13 mouse cellular contexts compared by ENCODE assay signal in genomic region chr11:75558101-75558500, GRCm38 (mm10). TPM values are rescaled to one million over a fixed set of nuclear protein-coding genes. Genes with fewer than 3 reads are reported as not detected.
DNase-seq lines count a peak whose midpoint lies in the region; ATAC-seq and TF ChIP-seq lines count a peak whose summit lies in the region.
"Had no signal": no experiment of that assay in that cellular context is flagged by ENCODE, and none has a peak within 500 bp of the region (broad histone marks: within the 10 kb centered on the region; RNA-seq: fewer than 3 reads in every experiment).

No protein-coding gene starts in this region.

- no peaks in the 10 kb centered on the region for H3K36me3 ChIP-seq in heart, postnatal 0 days (replicated peaks; ENCODE audit: control insufficient read depth, insufficient read depth, low read length)
- H3K36me3 ChIP-seq: heart, embryonic 13.5 days; stomach, embryonic 15.5 days had no signal

- 76% methylated on average over 1 of the region's 1 CpGs for WGBS in heart, postnatal 0 days

- peak; percentile 12; the same call in 1 of the 2 replicates for TF ChIP-seq CTCF in heart, postnatal 0 days (IDR thresholded peaks at IDR 0.05; ENCODE audit: low read depth)

- TF ChIP-seq EP300 in heart, postnatal 0 days (IDR thresholded peaks at IDR 0.05; ENCODE audit: low read depth): no peak

- no peak overlapping the region for H3K4me2 ChIP-seq in heart, postnatal 0 days (ENCODE audit: low read depth, low read length)
- H3K4me2 ChIP-seq: heart, embryonic 13.5 days; stomach, embryonic 15.5 days had no signal

- H3K4me1 ChIP-seq in heart, postnatal 0 days (ENCODE audit: control insufficient read depth, insufficient read depth): no peaks in the 10 kb centered on the region

- no peaks in the 10 kb centered on the region for H3K27me3 ChIP-seq in heart, postnatal 0 days (ENCODE audit: control insufficient read depth, insufficient read depth, low read length)
- H3K27me3 ChIP-seq: stomach, embryonic 15.5 days had no signal

- intact Hi-C loops in heart, postnatal 25 days (cut with DNase I): no loop called here

- H3K4me3 ChIP-seq in heart, postnatal 0 days (ENCODE audit: low read depth, low read length): no peak overlapping the region
- H3K4me3 ChIP-seq: heart, embryonic 13.5 days; stomach, embryonic 15.5 days had no signal

- H3K9me3 ChIP-seq in heart, postnatal 0 days (replicated peaks; ENCODE audit: control insufficient read depth, low read length): no peaks in the 10 kb centered on the region
- H3K9me3 ChIP-seq: heart, embryonic 13.5 days; stomach, embryonic 15.5 days had no signal

- ATAC-seq in heart, postnatal 0 days (ENCODE audit: insufficient read depth, low read depth): no peak
- ATAC-seq in inflammation-experienced regulatory T-cells, adult 6 months: no peak

- H3K9ac ChIP-seq in heart, postnatal 0 days (replicated peaks; ENCODE audit: low read depth, low read length): no peak overlapping the region
- H3K9ac ChIP-seq: heart, embryonic 13.5 days; stomach, embryonic 15.5 days had no signal

- DNase-seq in heart, postnatal 0 days (ENCODE audit: low spot score): no peak
- no peak for DNase-seq in heart, postnatal 25 days (ENCODE audit: low spot score)
- DNase-seq in retina, embryonic 14.5 days (ENCODE audit: low spot score): peak; percentile 31
- DNase-seq in retina, postnatal 1 day: no peak
- DNase-seq in ZHBTc4 (ENCODE audit: low read depth, low spot score): peak; percentile 90
- DNase-seq in thymus, postnatal 36 days: peak; percentile 56 to 66
- DNase-seq in kidney, adult 8-10 months: no peak
- DNase-seq: cerebellum, adult 8-10 months; kidney, adult 9 months; lung, postnatal 14 days had no signal

- no peak overlapping the region for H3K27ac ChIP-seq in heart, postnatal 0 days (ENCODE audit: low read depth)
- H3K27ac ChIP-seq: heart, embryonic 13.5 days; stomach, embryonic 15.5 days had no signal

RNA-seq across cellular contexts. Expression of gene Slc43a2, which starts 26.6 kb away (rescaled TPM):
- 3.6 and 6.0 TPM in 2 replicates for total RNA-seq in heart, postnatal 0 days (2014; rRNA removed; ENCODE audit: low replicate concordance)
- 4.5 and 4.8 TPM in 2 replicates for polyA plus RNA-seq in heart, postnatal 0 days (2015; fragmentation: Nextera tagmentation; extraction: Ambion mirVana)
- total RNA-seq in heart, postnatal 25 days (2021): 10 to 100 TPM; 14.9 to 18.2 TPM
- polyA plus RNA-seq in inflammation-experienced regulatory T-cells, adult 6 months (2017; shearing (Covaris generic)): 10 to 100 TPM; 20.1 to 22.4 (median 21.6) TPM

RNA-seq across cellular contexts. Expression of gene Pitpna, which starts 29.8 kb away (rescaled TPM):
- total RNA-seq in heart, postnatal 0 days (2014; rRNA removed; ENCODE audit: low replicate concordance): 58.4 and 59.6 TPM in 2 replicates
- 74.0 and 76.8 TPM in 2 replicates for polyA plus RNA-seq in heart, postnatal 0 days (2015; fragmentation: Nextera tagmentation; extraction: Ambion mirVana)
- total RNA-seq in heart, postnatal 25 days (2021): 100 to 1,000 TPM; 108 to 115 TPM
- polyA plus RNA-seq in inflammation-experienced regulatory T-cells, adult 6 months (2017; shearing (Covaris generic)): 10 to 100 TPM; 30.5 to 50.5 (median 40.2) TPM

RNA-seq across cellular contexts. Expression of gene Scarf1, which starts 44.8 kb away (rescaled TPM):
- total RNA-seq in heart, postnatal 0 days (2014; rRNA removed; ENCODE audit: low replicate concordance): 20.2 and 21.6 TPM in 2 replicates
- 9.6 and 10.0 TPM in 2 replicates for polyA plus RNA-seq in heart, postnatal 0 days (2015; fragmentation: Nextera tagmentation; extraction: Ambion mirVana)
- 10 to 100 TPM in 1 of 2 experiments, 1 to 10 TPM in 1; 8.5 to 12.1 TPM for total RNA-seq in heart, postnatal 25 days (2021)
- polyA plus RNA-seq in inflammation-experienced regulatory T-cells, adult 6 months (2017; shearing (Covaris generic)): under 1 TPM; 0.18 to 0.93 (median 0.28) TPM

RNA-seq across cellular contexts. Expression of gene Rilp, which starts 48.2 kb away (rescaled TPM):
- 41.5 and 50.8 TPM in 2 replicates for total RNA-seq in heart, postnatal 0 days (2014; rRNA removed; ENCODE audit: low replicate concordance)
- polyA plus RNA-seq in heart, postnatal 0 days (2015; fragmentation: Nextera tagmentation; extraction: Ambion mirVana): 27.1 and 30.2 TPM in 2 replicates
- 10 to 100 TPM; 47.4 to 47.8 TPM for total RNA-seq in heart, postnatal 25 days (2021)
- polyA plus RNA-seq in inflammation-experienced regulatory T-cells, adult 6 months (2017; shearing (Covaris generic)): not detected

Comparison
In these comparisons a context has a peak if more than half of its experiments do, and no peak if none do; other contexts are left out.
1. DNase-seq: peak in retina, embryonic 14.5 days (single experiment), ZHBTc4 (single experiment) and thymus, postnatal 36 days (2 of 2); none in heart, postnatal 0 days (single experiment), heart, postnatal 25 days (single experiment), retina, postnatal 1 day (single experiment) and kidney, adult 8-10 months (0 of 2).